Mouse (Mus musculus): ENCODE measurements at regions not wholly inside any gene's neighbourhood (a gene's known extent, or its start where the extent isn't known, plus 50 kb on each side); places are given as distances from the start of the nearest gene placed in this dataset.

DNA sequence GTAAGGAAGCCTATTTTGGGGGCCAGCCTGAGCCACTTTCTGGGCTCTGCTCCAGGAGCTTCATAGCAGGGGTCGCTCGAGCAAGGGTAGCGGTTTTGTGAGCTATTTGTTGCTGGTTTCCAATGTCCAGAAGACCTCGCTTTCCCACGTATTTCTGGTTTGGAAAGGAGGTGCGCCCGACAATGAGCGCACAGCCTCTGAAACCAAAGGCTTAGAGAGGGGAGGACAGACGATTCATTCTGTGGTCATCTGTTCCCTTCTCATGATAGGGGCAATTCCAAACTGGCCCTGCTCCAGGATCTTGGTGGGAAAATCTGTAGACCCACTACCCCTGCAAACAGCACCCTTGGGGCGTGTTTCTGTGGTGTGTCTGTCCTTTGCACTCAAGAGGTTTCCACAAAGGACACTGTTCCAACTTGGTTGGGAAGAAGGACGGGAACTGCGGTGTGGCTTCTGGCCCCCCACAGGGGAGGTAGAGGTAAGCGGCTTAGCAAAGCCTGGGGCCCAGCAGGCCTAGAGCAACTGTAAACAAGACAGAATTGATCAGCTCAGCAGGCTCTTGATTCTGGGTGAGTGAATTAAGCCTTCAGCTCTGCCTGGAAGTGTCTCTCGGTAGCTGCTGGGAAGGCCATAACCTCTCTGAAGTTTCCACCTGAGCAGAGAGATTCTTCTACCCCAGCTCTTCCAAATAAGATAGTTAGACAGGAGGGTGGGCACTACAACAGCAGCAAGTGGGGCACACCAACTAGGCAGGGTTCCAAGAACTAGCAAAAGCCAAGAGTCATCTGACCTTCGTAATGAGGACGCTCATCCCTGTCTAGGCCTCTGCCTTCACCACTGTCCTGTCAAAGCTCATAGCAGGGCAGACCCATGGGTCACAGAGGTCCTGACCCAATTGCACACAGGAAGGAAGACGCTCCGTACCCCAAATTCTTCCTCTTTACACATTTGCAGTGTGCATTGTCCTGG lies 122.6 kb upstream of the Tspan2 start:
- TF ChIP-seq CTCF (IDR thresholded peaks at IDR 0.05; ENCODE audit: control insufficient read depth, insufficient read depth, insufficient replicate concordance, low read depth, low read length) (no peak), POLR2A (IDR thresholded peaks at IDR 0.05; ENCODE audit: control insufficient read depth, low read depth, low read length) (no peak)

All from testis, adult 2 months (tissue).